1 mouse cellular context compared by ENCODE assay signal in genomic region chr14:59438505-59438904, GRCm38 (mm10).
TF ChIP-seq lines count a peak whose summit lies in the region.

No protein-coding gene starts in this region.

TF ChIP-seq in CH12.LX, 34 proteins besides CTCF, POLR2A, EP300 and RAD21 (continued from another document):
- peak; percentile 93 for TF ChIP-seq TBP (conservative IDR thresholded peaks at IDR 0.05; ENCODE audit: low read depth, low read length)
